Mouse (Mus musculus): ENCODE data around the gene Olfr1487. TPM values are rescaled to one million over a fixed set of nuclear protein-coding genes. Genes with fewer than 3 reads are reported as not detected.
"Not testable (repeated sequence)": the region's sequence is repeated elsewhere in the genome, so short reads cannot be mapped to it uniquely, and the experiment has no call there.

The Olfr1487 gene
- not detected in 2 replicates for polyA plus RNA-seq (2015; fragmentation: Nextera tagmentation; extraction: Ambion mirVana)

GRCm38 (mm10) chr19:13617075-13617474 is at the start of gene Olfr1487:
Olfr1487 (plus strand) TSS chr19:13617375.
- ATAC-seq (ENCODE audit: low FRiP score, low TSS enrichment); H3K27ac ChIP-seq (replicated peaks); DNase-seq (ENCODE audit: low spot score); H3K36me3 ChIP-seq (ENCODE audit: control insufficient read depth, insufficient read depth, low read length); H3K4me1 ChIP-seq (replicated peaks; ENCODE audit: control insufficient read depth, insufficient read depth); H3K4me3 ChIP-seq (ENCODE audit: low read depth, low read length); H3K4me2 ChIP-seq (replicated peaks; ENCODE audit: low read depth); H3K27me3 ChIP-seq (ENCODE audit: control insufficient read depth, insufficient read depth, low read length); H3K9ac ChIP-seq (ENCODE audit: low read length); H3K9me3 ChIP-seq (ENCODE audit: control insufficient read depth, low read length): not testable (repeated sequence)
- 77% methylated on average over 2 of the region's 2 CpGs for WGBS

GRCm38 (mm10) chr19:13583211-13583610 is 34.0 kb upstream of the Olfr1487 start, which contains the start of gene Olfr1484:
Olfr1484 (plus strand) TSS chr19:13583511.
- no peak for DNase-seq (ENCODE audit: low spot score)
- no peak for ATAC-seq (ENCODE audit: low FRiP score, low TSS enrichment)
- Histone ChIP-seq H3K27me3 (ENCODE audit: control insufficient read depth, insufficient read depth, low read length) (no peaks in the 10 kb centered on the region), H3K36me3 (ENCODE audit: control insufficient read depth, insufficient read depth, low read length) (no peaks in the 10 kb centered on the region), H3K4me1 (replicated peaks; ENCODE audit: control insufficient read depth, insufficient read depth) (no peaks in the 10 kb centered on the region), H3K9ac (ENCODE audit: low read length) (no peak within 1 kb of the TSS), H3K27ac (replicated peaks) (no peak within 1 kb of the TSS), H3K4me3 (ENCODE audit: low read depth, low read length) (no peak within 1 kb of the TSS), H3K4me2 (replicated peaks; ENCODE audit: low read depth) (no peak within 1 kb of the TSS), H3K9me3 (ENCODE audit: control insufficient read depth, low read length) (no peaks in the 10 kb centered on the region)
- WGBS, result 84% methylated on average over 1 of the region's 1 CpGs
- TF ChIP-seq CTCF (IDR thresholded peaks at IDR 0.05; ENCODE audit: low read depth) (no peak), EP300 (optimal IDR thresholded peaks at IDR 0.05) (no peak)

DNA sequence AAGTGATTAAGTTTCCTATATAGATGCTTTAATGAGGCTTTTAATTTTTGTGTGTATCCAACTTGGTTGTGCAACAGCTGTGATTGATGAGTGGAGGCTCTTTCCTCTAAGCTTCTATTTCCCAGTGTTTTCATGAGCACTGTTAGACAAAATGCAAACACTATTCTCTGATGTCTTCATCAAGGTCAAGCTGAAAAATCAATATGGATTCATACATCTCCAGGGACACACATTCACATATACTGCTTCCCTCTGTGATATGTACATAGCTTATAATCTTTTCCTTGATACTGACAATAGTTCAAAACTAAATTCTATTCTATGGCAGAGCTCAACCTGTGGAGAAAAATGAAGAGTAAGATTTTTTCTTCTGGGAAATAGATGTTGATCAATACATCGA is 14.1 kb downstream of the Olfr1487 start, which contains the start of gene Olfr1489:
Gene Olfr1489 (plus strand): TSS at position 301 of the 400 bp plus-strand sequence.
- H3K9ac ChIP-seq (ENCODE audit: low read length), result no peak within 1 kb of the TSS
- no peaks in the 10 kb centered on the region for H3K27me3 ChIP-seq (ENCODE audit: control insufficient read depth, insufficient read depth, low read length)
- no peaks in the 10 kb centered on the region for H3K4me1 ChIP-seq (replicated peaks; ENCODE audit: control insufficient read depth, insufficient read depth)
- no peaks in the 10 kb centered on the region for H3K36me3 ChIP-seq (ENCODE audit: control insufficient read depth, insufficient read depth, low read length)
- TF ChIP-seq CTCF (IDR thresholded peaks at IDR 0.05; ENCODE audit: low read depth) (no peak), EP300 (optimal IDR thresholded peaks at IDR 0.05) (no peak)
- no peak within 1 kb of the TSS for H3K27ac ChIP-seq (replicated peaks)
- DNase-seq (ENCODE audit: low spot score) (no peak), ATAC-seq (ENCODE audit: low FRiP score, low TSS enrichment) (no peak)
- 90% methylated on average over 1 of the region's 1 CpGs for WGBS
- no peak within 1 kb of the TSS for H3K4me2 ChIP-seq (replicated peaks; ENCODE audit: low read depth)
- no peak within 1 kb of the TSS for H3K4me3 ChIP-seq (ENCODE audit: low read depth, low read length)
- H3K9me3 ChIP-seq (ENCODE audit: control insufficient read depth, low read length), result no peaks in the 10 kb centered on the region

DNA sequence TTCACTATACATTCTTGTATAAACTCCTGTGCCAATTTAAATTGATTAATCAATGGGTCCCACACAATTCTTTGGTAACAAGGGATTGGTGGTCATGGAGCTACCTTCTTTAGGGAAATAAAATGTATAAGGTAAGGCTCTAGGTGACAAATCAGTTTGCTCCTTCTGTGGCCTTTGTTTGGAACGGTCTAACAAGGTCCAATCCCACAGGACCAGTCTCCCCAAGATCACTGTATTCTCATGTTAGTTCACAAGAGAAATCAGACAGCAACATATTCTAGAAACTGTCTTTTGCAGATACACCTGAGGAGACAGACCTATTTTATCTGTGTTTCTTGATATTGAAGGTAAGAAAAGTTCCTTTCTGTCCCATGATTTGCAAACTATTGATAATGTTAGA is 33.6 kb downstream of the Olfr1487 start, which contains the start of gene Olfr1490:
Gene Olfr1490 (plus strand): TSS at position 301 of the 400 bp plus-strand sequence.
- Histone ChIP-seq H3K36me3 (ENCODE audit: control insufficient read depth, insufficient read depth, low read length) (no peaks in the 10 kb centered on the region), H3K27ac (replicated peaks) (no peak within 1 kb of the TSS), H3K27me3 (ENCODE audit: control insufficient read depth, insufficient read depth, low read length) (no peaks in the 10 kb centered on the region), H3K9ac (ENCODE audit: low read length) (no peak within 1 kb of the TSS), H3K4me2 (replicated peaks; ENCODE audit: low read depth) (no peak within 1 kb of the TSS), H3K4me1 (replicated peaks; ENCODE audit: control insufficient read depth, insufficient read depth) (no peaks in the 10 kb centered on the region), H3K4me3 (ENCODE audit: low read depth, low read length) (no peak within 1 kb of the TSS), H3K9me3 (ENCODE audit: control insufficient read depth, low read length) (no peaks in the 10 kb centered on the region)
- DNase-seq (ENCODE audit: low spot score), result no peak
- no peak for ATAC-seq (ENCODE audit: low FRiP score, low TSS enrichment)
- WGBS, result 63% methylated on average over 1 of the region's 1 CpGs
- TF ChIP-seq EP300 (optimal IDR thresholded peaks at IDR 0.05) (no peak), CTCF (IDR thresholded peaks at IDR 0.05; ENCODE audit: low read depth) (no peak)

Small RNAs within 50 kb of the gene (microRNA-seq; reads per million reads assigned to microRNA genes)
- gene Gm22323 (not detected), gene Gm23931 (not detected)

Other genes with a start within 250 kb of the Olfr1487 start
- gene Olfr1469, start 209.5 kb upstream of the Olfr1487 start, polyA plus RNA-seq (2015; fragmentation: Nextera tagmentation; extraction: Ambion mirVana), result not detected in 2 replicates
- not detected in 2 replicates for gene Olfr1471, start 174.0 kb upstream of the Olfr1487 start, polyA plus RNA-seq (2015; fragmentation: Nextera tagmentation; extraction: Ambion mirVana)
- gene Olfr1472, start 161.3 kb upstream of the Olfr1487 start, polyA plus RNA-seq (2015; fragmentation: Nextera tagmentation; extraction: Ambion mirVana), result not detected in 2 replicates
- not detected in 2 replicates for gene Olfr1474, start 147.8 kb upstream of the Olfr1487 start, polyA plus RNA-seq (2015; fragmentation: Nextera tagmentation; extraction: Ambion mirVana)
- not detected in 2 replicates for gene Olfr1475, start 137.2 kb upstream of the Olfr1487 start, polyA plus RNA-seq (2015; fragmentation: Nextera tagmentation; extraction: Ambion mirVana)
- gene Olfr1477, start 116.8 kb upstream of the Olfr1487 start, polyA plus RNA-seq (2015; fragmentation: Nextera tagmentation; extraction: Ambion mirVana), result not detected in 2 replicates
- not detected in 2 replicates for gene Olfr1480, start 89.5 kb upstream of the Olfr1487 start, polyA plus RNA-seq (2015; fragmentation: Nextera tagmentation; extraction: Ambion mirVana)
- gene Olfr1484, start 33.9 kb upstream of the Olfr1487 start, polyA plus RNA-seq (2015; fragmentation: Nextera tagmentation; extraction: Ambion mirVana), result not detected in 2 replicates
- 0.01 TPM in 1 of 2 replicates, not detected in the other for gene Olfr1489, start 14.2 kb downstream of the Olfr1487 start, polyA plus RNA-seq (2015; fragmentation: Nextera tagmentation; extraction: Ambion mirVana)
- gene Olfr1490, start 33.7 kb downstream of the Olfr1487 start, polyA plus RNA-seq (2015; fragmentation: Nextera tagmentation; extraction: Ambion mirVana), result not detected in 2 replicates
- not detected in 2 replicates for gene Olfr1491, start 79.9 kb downstream of the Olfr1487 start, polyA plus RNA-seq (2015; fragmentation: Nextera tagmentation; extraction: Ambion mirVana)
- not detected in 2 replicates for gene Olfr1493-ps1, start 105.9 kb downstream of the Olfr1487 start, polyA plus RNA-seq (2015; fragmentation: Nextera tagmentation; extraction: Ambion mirVana)
- not detected in 2 replicates for gene Olfr1494, start 122.4 kb downstream of the Olfr1487 start, polyA plus RNA-seq (2015; fragmentation: Nextera tagmentation; extraction: Ambion mirVana)
- gene Olfr1495, start 147.2 kb downstream of the Olfr1487 start, polyA plus RNA-seq (2015; fragmentation: Nextera tagmentation; extraction: Ambion mirVana), result not detected in 2 replicates
- gene Olfr1496, start 160.5 kb downstream of the Olfr1487 start, polyA plus RNA-seq (2015; fragmentation: Nextera tagmentation; extraction: Ambion mirVana), result not detected in 2 replicates
- gene Olfr1497, start 180.8 kb downstream of the Olfr1487 start, polyA plus RNA-seq (2015; fragmentation: Nextera tagmentation; extraction: Ambion mirVana), result not detected in 2 replicates
- not detected in 2 replicates for gene Olfr1499, start 202.1 kb downstream of the Olfr1487 start, polyA plus RNA-seq (2015; fragmentation: Nextera tagmentation; extraction: Ambion mirVana)
- 0.05 TPM in 1 of 2 replicates, not detected in the other for gene Olfr1500, start 213.1 kb downstream of the Olfr1487 start, polyA plus RNA-seq (2015; fragmentation: Nextera tagmentation; extraction: Ambion mirVana)
- gene Olfr1501, start 233.3 kb downstream of the Olfr1487 start, polyA plus RNA-seq (2015; fragmentation: Nextera tagmentation; extraction: Ambion mirVana), result 0.02 TPM in 1 of 2 replicates, not detected in the other
- gene Olfr1502, start 244.4 kb downstream of the Olfr1487 start, polyA plus RNA-seq (2015; fragmentation: Nextera tagmentation; extraction: Ambion mirVana), result not detected in 2 replicates

Data from stomach, postnatal 0 days (tissue).